Mouse (Mus musculus) limb, embryonic 12.5 days (tissue): Measurements from ENCODE around the gene Prss50. TPM values are rescaled to one million over a fixed set of nuclear protein-coding genes. Genes with fewer than 3 reads are reported as not detected.
"Not testable (repeated sequence)": the region's sequence is repeated elsewhere in the genome, so short reads cannot be mapped to it uniquely, and the experiment has no call there.

Experiments
- ATAC-seq: fragments of 200-750 bp; cut with Nextera tagmentation; 2 replicates; pipeline ENCODE4 v1.8.0; 2017; ENCODE audit warnings: low read depth, moderate TSS enrichment; ENCODE audit not compliant: insufficient number of reproducible peaks, insufficient read depth, low FRiP score, low TSS enrichment
- H3K27ac ChIP-seq: fragments of 300-500 bp; sonication (generic); 2 replicates; pipeline ENCODE4 v1.5.1; 2016; ENCODE audit warnings: mild to moderate bottlenecking, moderate library complexity
- H3K27me3 ChIP-seq: fragments of 300-500 bp; sonication (generic); 2 replicates; pipeline ENCODE4 v1.6.1; 2016; ENCODE audit warnings: mild to moderate bottlenecking, moderate library complexity
- H3K36me3 ChIP-seq: fragments of 300-500 bp; sonication (generic); 2 replicates; pipeline ENCODE4 v1.6.1; 2016; ENCODE audit warnings: mild to moderate bottlenecking, moderate library complexity
- H3K4me1 ChIP-seq: fragments of 300-500 bp; sonication (generic); replicated peaks from 2 replicates; pipeline ENCODE4 v1.6.1; 2016
- H3K4me2 ChIP-seq: fragments of 300-500 bp; sonication (generic); 2 replicates; pipeline ENCODE4 v1.6.1; 2016; ENCODE audit warnings: mild to moderate bottlenecking, moderate library complexity
- H3K4me3 ChIP-seq: fragments of 300-500 bp; sonication (generic); replicated peaks from 2 replicates; pipeline ENCODE4 v1.5.1; 2016; ENCODE audit warnings: mild to moderate bottlenecking
- H3K9ac ChIP-seq: fragments of 300-500 bp; sonication (generic); replicated peaks from 2 replicates; pipeline ENCODE4 v1.6.1; 2016; ENCODE audit warnings: mild to moderate bottlenecking, moderate library complexity
- H3K9me3 ChIP-seq: fragments of 300-500 bp; sonication (generic); 2 replicates; pipeline ENCODE4 v1.6.1; 2016; ENCODE audit warnings: mild to moderate bottlenecking, moderate library complexity
- WGBS: fragments of 180-500 bp; shearing (Covaris S2); methylation state at CpG from one replicate; pipeline ENCODE4 v1.1.7; 2016; 5-methylcytosine and 5-hydroxymethylcytosine counted together
- polyA plus RNA-seq: library from polyadenylated mRNA; unstranded; fragments of >200 nt; fragmentation: Nextera tagmentation; extraction: Ambion mirVana; gene quantifications from 2 replicates; pipeline ENCODE4 v1.2.1, GENCODE M21; 2016

The Prss50 gene
- polyA plus RNA-seq = 0.65 and 0.72 TPM in 2 replicates

- ATAC-seq = no peak
- Histone ChIP-seq H3K4me3 (peak within 1 kb of the TSS; percentile 37), H3K4me1 (peaks cover 16% of the 10 kb centered on the region), H3K9ac (peak within 1 kb of the TSS; percentile 45), H3K4me2 (peak within 1 kb of the TSS; percentile 59), H3K27me3 (peaks cover 25% of the 10 kb centered on the region), H3K27ac (no peak within 1 kb of the TSS), H3K9me3 (no peaks in the 10 kb centered on the region), H3K36me3 (no peaks in the 10 kb centered on the region)
- WGBS = 8% methylated on average over 50 of the region's 50 CpGs
Observed at GRCm38 (mm10) chr9:110857781-110858472, at the start of gene Prss50. Gene Prss50 (plus strand): TSS chr9:110857967.

- no peak overlapping the region for H3K4me3 ChIP-seq
- H3K9ac ChIP-seq = no peak overlapping the region
- 81% methylated on average over 4 of the region's 4 CpGs for WGBS
Observed at GRCm38 (mm10) chr9:110810051-110810450, 47.7 kb upstream of the Prss50 start.

GRCm38 (mm10) chr9:110813789-110814188 lies 44.0 kb upstream of the Prss50 start, which contains the start of gene Prss44:
Gene Prss44 (plus strand): TSS chr9:110813994.
- 58% methylated on average over 18 of the region's 18 CpGs for WGBS
- Histone ChIP-seq H3K4me3 (no peak within 1 kb of the TSS), H3K9ac (no peak within 1 kb of the TSS), H3K4me1 (no peaks in the 10 kb centered on the region), H3K4me2 (no peak within 1 kb of the TSS), H3K36me3 (no peaks in the 10 kb centered on the region), H3K27ac (no peak within 1 kb of the TSS), H3K9me3 (no peaks in the 10 kb centered on the region), H3K27me3 (peaks cover 6% of the 10 kb centered on the region; the same call in 1 of the 2 replicates)
- ATAC-seq = no peak

More at GRCm38 (mm10) chr9:110810051-110810450, 47.7 kb upstream of the Prss50 start:
- no peaks in the 10 kb centered on the region for H3K36me3 ChIP-seq
- no peaks in the 10 kb centered on the region for H3K9me3 ChIP-seq
- H3K4me2 ChIP-seq = no peak overlapping the region
- peaks cover 6% of the 10 kb centered on the region; the same call in 1 of the 2 replicates for H3K27me3 ChIP-seq
- ATAC-seq = no peak
- no peaks in the 10 kb centered on the region for H3K4me1 ChIP-seq
- H3K27ac ChIP-seq = no peak overlapping the region

GRCm38 (mm10) chr9:110820546-110820945 lies 37.2 kb upstream of the Prss50 start:
- not testable (repeated sequence) for H3K4me3 ChIP-seq, H3K4me1 ChIP-seq, H3K36me3 ChIP-seq, H3K4me2 ChIP-seq, H3K9ac ChIP-seq, H3K27me3 ChIP-seq, H3K9me3 ChIP-seq, ATAC-seq, H3K27ac ChIP-seq

- Histone ChIP-seq H3K36me3 (no peaks in the 10 kb centered on the region), H3K27ac (no peak overlapping the region), H3K9me3 (no peaks in the 10 kb centered on the region), H3K4me3 (no peak overlapping the region), H3K9ac (no peak overlapping the region), H3K4me2 (no peak overlapping the region), H3K27me3 (no peaks in the 10 kb centered on the region), H3K4me1 (peaks cover 8% of the 10 kb centered on the region; the same call in 1 of the 2 replicates)
- no peak for ATAC-seq
- WGBS = 88% methylated on average over 7 of the region's 7 CpGs
Observed at GRCm38 (mm10) chr9:110821436-110821835, 36.3 kb upstream of the Prss50 start.

- Histone ChIP-seq H3K4me2 (no peak overlapping the region), H3K27me3 (peaks cover 11% of the 10 kb centered on the region; the same call in 1 of the 2 replicates), H3K4me3 (no peak overlapping the region), H3K27ac (no peak overlapping the region), H3K9ac (no peak overlapping the region), H3K4me1 (peaks cover 8% of the 10 kb centered on the region; the same call in 1 of the 2 replicates), H3K36me3 (no peaks in the 10 kb centered on the region), H3K9me3 (no peaks in the 10 kb centered on the region)
- WGBS = 65% methylated on average over 4 of the region's 4 CpGs
- ATAC-seq = no peak
Observed at GRCm38 (mm10) chr9:110825426-110825825, 32.3 kb upstream of the Prss50 start.

- no peaks in the 10 kb centered on the region for H3K9me3 ChIP-seq
- H3K9ac ChIP-seq = no peak overlapping the region
- no peak overlapping the region for H3K4me2 ChIP-seq
- H3K27me3 ChIP-seq = peaks cover 11% of the 10 kb centered on the region; the same call in 1 of the 2 replicates
- H3K4me1 ChIP-seq = peaks cover 8% of the 10 kb centered on the region; the same call in 1 of the 2 replicates
- no peak for ATAC-seq
- no peak overlapping the region for H3K27ac ChIP-seq
- no peak overlapping the region for H3K4me3 ChIP-seq
- H3K36me3 ChIP-seq = no peaks in the 10 kb centered on the region
- 84% methylated on average over 7 of the region's 7 CpGs for WGBS
Observed at GRCm38 (mm10) chr9:110825832-110826231, 31.9 kb upstream of the Prss50 start.

- no peak within 1 kb of the TSS for H3K4me2 ChIP-seq
- no peak for ATAC-seq
- no peak within 1 kb of the TSS for H3K27ac ChIP-seq
- no peak within 1 kb of the TSS for H3K4me3 ChIP-seq
- no peaks in the 10 kb centered on the region for H3K36me3 ChIP-seq
- 74% methylated on average over 3 of the region's 3 CpGs for WGBS
- H3K9ac ChIP-seq = no peak within 1 kb of the TSS
- H3K4me1 ChIP-seq = peaks cover 8% of the 10 kb centered on the region; the same call in 1 of the 2 replicates
- H3K27me3 ChIP-seq = peaks cover 11% of the 10 kb centered on the region; the same call in 1 of the 2 replicates
- H3K9me3 ChIP-seq = no peaks in the 10 kb centered on the region
Observed at GRCm38 (mm10) chr9:110826390-110826789, 31.4 kb upstream of the Prss50 start, which contains the start of gene Prss43. Gene Prss43 (plus strand): TSS chr9:110826690.

- H3K4me2 ChIP-seq = no peak overlapping the region
- no peak overlapping the region for H3K9ac ChIP-seq
- H3K27ac ChIP-seq = no peak overlapping the region
- peaks cover 7% of the 10 kb centered on the region for H3K4me1 ChIP-seq
- H3K27me3 ChIP-seq = 0 out of 2 replicates have a peak, but pooled peaks cover 11% of the 10 kb centered on the region
- no peaks in the 10 kb centered on the region for H3K36me3 ChIP-seq
- no peak for ATAC-seq
- no peak overlapping the region for H3K4me3 ChIP-seq
- H3K9me3 ChIP-seq = no peaks in the 10 kb centered on the region
- 85% methylated on average over 5 of the region's 5 CpGs for WGBS
Observed at GRCm38 (mm10) chr9:110833021-110833420, 24.7 kb upstream of the Prss50 start.

GRCm38 (mm10) chr9:110834411-110834810 lies 23.4 kb upstream of the Prss50 start, which contains the start of gene Prss45:
Gene Prss45 (plus strand): TSS chr9:110834588.
- Histone ChIP-seq H3K4me3 (no peak within 1 kb of the TSS), H3K9me3 (no peaks in the 10 kb centered on the region), H3K4me2 (peak within 1 kb of the TSS; percentile 11; the same call in 1 of the 2 replicates), H3K27ac (no peak within 1 kb of the TSS), H3K27me3 (no peaks in the 10 kb centered on the region), H3K36me3 (no peaks in the 10 kb centered on the region), H3K9ac (no peak within 1 kb of the TSS), H3K4me1 (peaks cover 7% of the 10 kb centered on the region)
- ATAC-seq = no peak
- 78% methylated on average over 19 of the region's 19 CpGs for WGBS

GRCm38 (mm10) chr9:110834961-110835360 lies 22.8 kb upstream of the Prss50 start:
- no peak overlapping the region for H3K9ac ChIP-seq
- H3K27ac ChIP-seq = no peak overlapping the region
- peak overlapping the region; percentile 11; the same call in 1 of the 2 replicates for H3K4me2 ChIP-seq
- H3K27me3 ChIP-seq = no peaks in the 10 kb centered on the region
- WGBS = 35% methylated on average over 10 of the region's 10 CpGs
- H3K36me3 ChIP-seq = no peaks in the 10 kb centered on the region
- no peak for ATAC-seq
- H3K4me3 ChIP-seq = no peak overlapping the region
- H3K9me3 ChIP-seq = no peaks in the 10 kb centered on the region
- peaks cover 7% of the 10 kb centered on the region for H3K4me1 ChIP-seq
